Mouse (Mus musculus): ENCODE data around the gene Xylt2.
"Not testable (repeated sequence)": the region's sequence is repeated elsewhere in the genome, so short reads cannot be mapped to it uniquely, and the experiment has no call there.

Xylt2 gene

GRCm38 (mm10) chr11:94676754-94677606 is at the start of gene Xylt2:
Xylt2 (minus strand) TSS chr11:94677515.
- DNase-seq, result peak; percentile 92

- DNase-seq, result no peak
Measured at GRCm38 (mm10) chr11:94719216-94719615, 41.9 kb upstream of the Xylt2 start.

- DNase-seq, result no peak
Measured at GRCm38 (mm10) chr11:94718113-94718909, 41.0 kb upstream of the Xylt2 start.

- DNase-seq, result no peak
Measured at GRCm38 (mm10) chr11:94717239-94717638, 39.9 kb upstream of the Xylt2 start.

- DNase-seq, result peak; percentile 68
Measured at GRCm38 (mm10) chr11:94716754-94717153, 39.4 kb upstream of the Xylt2 start.

GRCm38 (mm10) chr11:94715622-94716021 is 38.3 kb upstream of the Xylt2 start:
- no peak for DNase-seq

GRCm38 (mm10) chr11:94713246-94713860 is 36.0 kb upstream of the Xylt2 start:
- no peak for DNase-seq

GRCm38 (mm10) chr11:94704472-94704871 is 27.2 kb upstream of the Xylt2 start, which contains the start of gene Gm11541:
Gm11541 (minus strand) TSS chr11:94704499.
- DNase-seq, result no peak

GRCm38 (mm10) chr11:94704020-94704419 is 26.7 kb upstream of the Xylt2 start:
- DNase-seq, result no peak

- no peak for DNase-seq
Measured at GRCm38 (mm10) chr11:94702216-94702610, 24.9 kb upstream of the Xylt2 start.

GRCm38 (mm10) chr11:94701401-94702215 is 24.3 kb upstream of the Xylt2 start:
- no peak for DNase-seq

GRCm38 (mm10) chr11:94699399-94699798 is 22.1 kb upstream of the Xylt2 start:
- DNase-seq, result no peak

- DNase-seq, result no peak
Measured at GRCm38 (mm10) chr11:94697703-94698464, 20.6 kb upstream of the Xylt2 start.

- DNase-seq, result no peak
Measured at GRCm38 (mm10) chr11:94697140-94697539, 19.8 kb upstream of the Xylt2 start.

- DNase-seq, result no peak
Measured at GRCm38 (mm10) chr11:94695508-94695907, 18.2 kb upstream of the Xylt2 start.

GRCm38 (mm10) chr11:94692502-94692901 is 15.2 kb upstream of the Xylt2 start:
- not testable (repeated sequence) for DNase-seq

- no peak for DNase-seq
Measured at GRCm38 (mm10) chr11:94687178-94687577, 9.9 kb upstream of the Xylt2 start.

GRCm38 (mm10) chr11:94682427-94682826 is 5.1 kb upstream of the Xylt2 start:
- no peak for DNase-seq

GRCm38 (mm10) chr11:94681640-94682039 is 4.3 kb upstream of the Xylt2 start:
- no peak for DNase-seq

GRCm38 (mm10) chr11:94680639-94681038 is 3.3 kb upstream of the Xylt2 start:
- DNase-seq, result no peak

GRCm38 (mm10) chr11:94677607-94678145 is 361 bp upstream of the Xylt2 start:
- DNase-seq, result no peak

Measured in lung, postnatal 36 days (tissue).